Mouse (Mus musculus) bone marrow macrophage, adult 2 months (primary cell): ENCODE data around the gene Mgat4b. TPM values are rescaled to one million over a fixed set of nuclear protein-coding genes. Genes with fewer than 3 reads are reported as not detected.

Experiments
- H3K27ac ChIP-seq: 2 replicates; pipeline ENCODE4 v1.5.1; 2012; ENCODE audit warnings: low read depth, low read length; ENCODE audit not compliant: insufficient read depth
- H3K4me1 ChIP-seq: 2 replicates; pipeline ENCODE4 v1.6.1; 2012; ENCODE audit warnings: low read length; ENCODE audit not compliant: control insufficient read depth, insufficient read depth
- H3K4me3 ChIP-seq: 2 replicates; pipeline ENCODE4 v1.5.1; 2012; ENCODE audit warnings: mild to moderate bottlenecking, low read length, moderate library complexity; ENCODE audit not compliant: insufficient read depth
- CTCF ChIP-seq: IDR thresholded peaks from 2 replicates; pipeline ENCODE4 v1.5.1; 2012; ENCODE audit warnings: low read depth, mild to moderate bottlenecking, low read length, moderate library complexity
- POLR2A ChIP-seq: IDR thresholded peaks from 2 replicates; pipeline ENCODE4 v1.6.1; 2012; ENCODE audit warnings: mild to moderate bottlenecking, low read depth, low read length, borderline replicate concordance
- polyA plus RNA-seq: library from polyadenylated mRNA; stranded (reverse); fragments of >200 nt; gene quantifications from 2 replicates; pipeline ENCODE4 v1.2.4, GENCODE M21; 2012; ENCODE audit not compliant: missing spikeins, insufficient read depth, insufficient read length

The Mgat4b gene
- polyA plus RNA-seq, 1 experiment, result 54.0 TPM

DNA sequence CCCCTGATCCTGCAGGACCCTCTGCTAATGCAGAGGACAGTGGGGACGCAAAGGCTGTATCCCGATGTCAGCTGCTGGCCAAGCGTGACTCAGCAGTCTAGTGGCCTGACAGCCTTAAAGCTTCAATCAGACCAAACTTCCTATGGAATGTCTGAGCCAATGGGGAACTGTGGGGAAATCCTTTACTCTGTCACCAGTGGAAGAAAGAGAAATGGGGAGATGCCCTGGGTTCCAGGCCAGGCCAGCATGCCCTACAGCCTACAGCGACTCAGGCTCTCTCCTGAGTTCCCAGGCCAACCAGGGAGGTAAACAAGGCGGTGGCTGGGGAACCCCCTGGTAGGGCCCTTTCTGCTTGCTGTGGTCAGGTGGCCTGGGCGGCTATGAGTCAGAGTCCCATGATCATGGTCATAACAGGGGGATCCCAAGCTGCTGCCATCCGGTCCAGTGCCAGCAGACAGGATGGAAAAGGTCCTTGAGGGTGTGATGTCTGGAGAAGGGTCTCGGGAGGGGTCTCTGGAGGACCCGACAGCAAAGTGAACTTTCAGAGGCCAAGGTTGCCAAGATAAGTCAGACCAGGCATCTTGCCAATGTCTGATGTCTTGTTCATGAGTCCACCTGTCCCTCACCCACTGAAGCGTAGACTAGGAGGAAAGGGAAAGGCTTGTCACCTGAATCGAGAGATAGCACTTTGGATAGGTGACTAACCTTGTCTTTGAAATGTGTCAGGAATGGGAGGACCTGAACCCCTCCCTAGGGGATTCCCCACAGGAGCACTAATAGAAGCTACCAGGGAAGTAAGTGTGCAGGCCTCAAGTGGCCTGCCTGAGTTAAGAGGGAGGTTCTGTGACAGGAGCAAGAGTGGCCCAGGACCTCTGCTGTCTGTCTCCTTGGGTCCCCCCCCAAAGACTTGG, 2.4 kb downstream of the Mgat4b start:
- TF ChIP-seq CTCF (no peak), POLR2A (0 out of 2 replicates have a peak, but pooled peaks have one; percentile 35)
- H3K27ac ChIP-seq, result peak overlapping the region; percentile 96
- H3K4me3 ChIP-seq, result 0 out of 2 replicates have a peak overlapping the region, but pooled peaks have one; percentile 8
- peaks cover 51% of the 10 kb centered on the region for H3K4me1 ChIP-seq

DNA sequence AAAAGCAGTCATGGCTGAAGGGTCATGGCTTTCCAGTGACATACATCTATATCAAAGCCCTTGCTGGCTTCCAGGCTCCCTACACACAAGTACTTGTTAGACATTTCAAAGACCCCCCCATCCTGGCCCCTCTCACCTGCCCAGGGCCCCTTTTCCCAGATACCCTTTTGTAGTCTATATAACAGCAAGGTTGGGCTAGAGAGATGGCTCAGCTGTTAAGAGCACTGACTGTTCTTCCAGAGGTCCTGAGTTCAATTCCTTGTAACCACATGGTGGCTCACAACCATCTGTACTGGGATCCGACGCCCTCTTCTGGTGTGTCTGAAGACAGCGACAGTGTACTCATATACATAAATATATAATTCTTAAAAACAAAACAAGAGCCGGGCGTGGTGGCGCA, 3.9 kb downstream of the Mgat4b start:
- TF ChIP-seq POLR2A (no peak), CTCF (no peak)
- Histone ChIP-seq H3K4me1 (peaks cover 58% of the 10 kb centered on the region), H3K4me3 (no peak overlapping the region), H3K27ac (peak overlapping the region; percentile 25; the same call in 1 of the 2 replicates)

DNA sequence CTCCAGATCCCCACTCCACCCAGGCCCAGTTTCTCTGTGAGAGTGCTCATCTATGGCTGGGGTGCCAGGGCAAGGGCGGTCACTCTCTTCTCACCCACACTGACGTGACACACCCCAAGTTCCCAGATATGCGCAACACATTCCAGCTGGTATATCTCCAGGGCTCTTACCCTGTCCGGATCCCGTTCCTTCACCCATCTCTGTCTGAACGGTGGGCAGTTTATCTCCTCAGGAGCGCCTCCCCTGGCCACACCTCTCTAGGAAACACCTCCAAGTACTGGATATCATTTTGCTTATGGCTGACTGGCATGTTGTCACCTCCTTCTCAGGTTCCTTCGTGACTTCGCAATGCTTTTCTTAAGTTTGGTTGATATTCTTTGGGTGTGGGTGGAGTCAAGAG, 4.9 kb downstream of the Mgat4b start:
- Histone ChIP-seq H3K4me1 (peaks cover 64% of the 10 kb centered on the region), H3K27ac (no peak overlapping the region)

GRCm38 (mm10) chr11:50216724-50217366, 6.2 kb downstream of the Mgat4b start:
- H3K27ac ChIP-seq, result peak overlapping the region; percentile 52
- TF ChIP-seq CTCF (no peak), POLR2A (no peak)
- peaks cover 64% of the 10 kb centered on the region for H3K4me1 ChIP-seq
- H3K4me3 ChIP-seq, result no peak overlapping the region

More for the DNA sequence above, 4.9 kb downstream of the Mgat4b start:
- TF ChIP-seq POLR2A, result no peak
- H3K4me3 ChIP-seq, result no peak overlapping the region

DNA sequence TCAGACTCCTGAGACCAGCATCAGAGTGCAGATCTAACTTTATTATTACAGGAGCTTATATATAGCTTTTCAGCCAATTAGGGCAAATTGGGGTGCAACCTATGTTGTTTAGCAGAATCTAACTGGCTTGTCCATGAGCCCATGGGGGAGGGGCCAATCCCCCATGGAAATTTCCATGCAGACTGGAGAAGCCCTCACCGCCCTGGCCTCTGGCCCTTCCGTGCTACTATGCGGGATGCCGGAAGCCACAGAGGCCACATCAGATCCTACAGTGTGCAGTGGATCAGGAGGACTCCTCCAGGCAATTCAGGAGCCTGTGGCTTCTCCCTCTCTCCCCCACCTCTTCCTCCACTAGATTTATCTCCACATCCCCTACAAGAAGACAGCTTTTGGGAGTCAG, 7.1 kb downstream of the Mgat4b start:
- TF ChIP-seq CTCF (no peak), POLR2A (no peak)
- H3K4me1 ChIP-seq, result peaks cover 63% of the 10 kb centered on the region
- no peak overlapping the region for H3K4me3 ChIP-seq
- peak overlapping the region; percentile 52 for H3K27ac ChIP-seq

DNA sequence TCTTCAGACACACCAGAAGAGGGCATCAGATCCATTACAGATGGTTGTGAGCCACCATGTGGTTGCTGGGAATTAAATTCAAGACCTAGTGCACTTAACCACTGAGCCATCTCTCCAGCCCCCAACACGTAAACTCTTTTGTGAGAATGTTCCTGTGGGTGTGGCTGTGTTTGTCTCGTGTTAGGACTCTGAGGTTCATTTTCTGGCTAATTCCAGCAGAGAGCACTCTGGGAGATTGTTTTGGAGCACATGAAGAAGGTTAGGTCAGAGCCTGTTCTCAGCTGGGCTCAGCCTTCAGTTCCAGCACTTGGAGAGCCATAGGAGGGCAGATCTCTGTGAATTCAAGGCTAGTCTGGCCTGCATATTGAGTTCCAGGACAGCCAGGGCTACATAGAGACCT, 9.1 kb downstream of the Mgat4b start:
- H3K4me1 ChIP-seq, result peaks cover 53% of the 10 kb centered on the region
- TF ChIP-seq CTCF (no peak), POLR2A (no peak)

DNA sequence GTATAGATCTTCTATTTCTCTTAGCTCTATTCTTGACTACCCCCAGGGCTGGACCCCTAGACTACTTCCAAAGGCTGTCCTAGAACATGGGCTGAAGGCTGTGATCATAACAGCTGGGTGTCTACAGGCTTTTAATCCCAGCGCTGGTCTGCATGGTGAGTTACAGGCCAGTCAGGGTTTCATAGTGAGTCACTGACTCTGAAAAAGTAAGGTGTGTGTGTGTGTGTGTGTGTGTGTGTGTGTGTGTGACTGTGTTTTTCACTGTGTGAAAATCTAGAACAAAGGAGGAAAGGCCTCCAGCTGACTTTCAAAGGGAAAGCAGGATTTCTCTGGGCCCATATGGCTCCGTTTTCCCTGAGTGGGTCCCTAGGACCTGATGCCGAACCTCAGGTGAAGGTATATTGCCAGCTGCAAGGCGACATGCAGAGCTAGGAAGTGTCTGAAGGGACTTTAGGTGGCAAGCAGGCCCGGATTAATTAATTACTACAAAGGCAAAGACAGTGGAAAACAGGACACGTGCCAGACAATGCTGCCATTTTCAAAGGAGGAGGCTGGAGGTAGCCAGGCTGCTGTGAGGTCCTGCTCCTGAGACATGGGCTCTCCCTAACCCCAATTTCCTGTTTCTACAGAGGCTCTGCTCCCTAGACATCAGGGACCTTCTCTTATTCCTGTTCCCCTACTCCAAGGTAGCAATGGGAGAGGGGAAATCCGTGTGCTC, 12.0 kb downstream of the Mgat4b start:
- TF ChIP-seq CTCF (no peak), POLR2A (no peak)
- peak overlapping the region; percentile 97 for H3K4me3 ChIP-seq
- H3K27ac ChIP-seq, result peak overlapping the region; percentile 87; the same call in 1 of the 2 replicates
- peaks cover 44% of the 10 kb centered on the region for H3K4me1 ChIP-seq

More for the DNA sequence above, 9.1 kb downstream of the Mgat4b start:
- Histone ChIP-seq H3K27ac (no peak overlapping the region), H3K4me3 (no peak overlapping the region)

GRCm38 (mm10) chr11:50223783-50224662, 13.3 kb downstream of the Mgat4b start:
- peak overlapping the region; percentile 87 for H3K27ac ChIP-seq
- H3K4me1 ChIP-seq, result peaks cover 44% of the 10 kb centered on the region
- no peak for TF ChIP-seq CTCF
- TF ChIP-seq POLR2A, result no peak
- H3K4me3 ChIP-seq, result peak overlapping the region; percentile 97
